Mouse (Mus musculus) embryo, embryonic 11 days (tissue): Measurements from ENCODE around the gene Aup1.

Source experiments
- DNase-seq: peaks from one replicate; pipeline ENCODE4 v3.0.0-alpha.2; 2015

Gene Aup1

GRCm38 (mm10) chr6:83031921-83032590 is 22.3 kb upstream of the Aup1 start:
- DNase-seq, result no peak

DNA sequence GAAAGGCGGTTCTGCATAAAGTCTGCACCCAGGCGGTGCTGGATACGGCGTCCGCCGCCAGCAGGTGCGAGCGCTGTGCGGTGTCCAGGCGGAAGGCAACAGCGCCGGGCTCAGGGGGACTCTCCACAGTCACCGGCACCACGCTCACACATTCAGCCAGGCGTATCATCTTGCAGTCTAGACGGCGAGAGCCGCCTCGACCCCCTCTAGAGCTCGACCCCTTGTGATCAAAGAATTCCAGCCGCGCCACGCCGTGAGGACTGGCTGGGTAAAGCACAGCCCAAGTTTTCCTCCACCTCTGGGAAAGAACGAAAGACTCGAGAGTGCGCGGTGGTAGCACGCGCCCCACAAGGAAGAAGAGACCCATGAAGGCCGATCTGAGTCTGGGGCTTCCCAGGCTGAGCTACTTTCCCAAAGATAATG is 21.5 kb upstream of the Aup1 start:
- peak; percentile 78 for DNase-seq

GRCm38 (mm10) chr6:83033249-83034185 is 20.8 kb upstream of the Aup1 start, which contains the start of the genes Dok1 and Loxl3:
Dok1 (minus strand) TSS chr6:83033471.
Loxl3 (plus strand) TSS chr6:83034173.
- DNase-seq, result peak; percentile 85

DNA sequence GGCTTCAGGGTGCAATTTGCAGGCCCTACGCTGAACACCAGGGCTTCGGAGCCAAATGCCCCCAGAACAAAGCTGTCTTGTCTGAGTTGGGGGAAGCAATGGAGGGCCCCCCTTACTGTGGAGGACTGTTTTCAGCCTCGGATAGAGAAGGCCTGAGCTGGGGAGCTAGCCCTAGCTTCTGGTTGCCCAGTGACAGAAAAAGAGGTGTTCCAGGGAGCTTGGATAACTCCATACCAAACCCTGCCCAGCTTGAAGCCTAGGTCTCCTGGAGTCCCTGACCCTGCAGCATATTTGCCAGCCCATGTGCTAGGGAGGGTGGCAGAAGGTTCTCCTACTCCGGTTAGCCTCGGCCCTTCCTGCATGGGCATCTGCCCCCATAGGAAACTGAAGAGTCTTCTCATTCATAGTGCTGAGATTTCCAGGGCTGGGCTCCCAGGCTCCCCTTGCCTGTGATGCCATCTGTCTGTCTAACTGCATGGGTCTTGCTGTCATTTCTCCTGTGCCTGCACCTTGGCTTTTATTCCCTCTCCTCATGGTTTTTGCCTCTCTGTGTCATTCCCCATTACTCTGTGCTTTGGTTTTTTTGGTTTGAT is 19.8 kb upstream of the Aup1 start:
- no peak for DNase-seq

- DNase-seq, result no peak
Measured at GRCm38 (mm10) chr6:83037188-83037587, 17.1 kb upstream of the Aup1 start.

DNA sequence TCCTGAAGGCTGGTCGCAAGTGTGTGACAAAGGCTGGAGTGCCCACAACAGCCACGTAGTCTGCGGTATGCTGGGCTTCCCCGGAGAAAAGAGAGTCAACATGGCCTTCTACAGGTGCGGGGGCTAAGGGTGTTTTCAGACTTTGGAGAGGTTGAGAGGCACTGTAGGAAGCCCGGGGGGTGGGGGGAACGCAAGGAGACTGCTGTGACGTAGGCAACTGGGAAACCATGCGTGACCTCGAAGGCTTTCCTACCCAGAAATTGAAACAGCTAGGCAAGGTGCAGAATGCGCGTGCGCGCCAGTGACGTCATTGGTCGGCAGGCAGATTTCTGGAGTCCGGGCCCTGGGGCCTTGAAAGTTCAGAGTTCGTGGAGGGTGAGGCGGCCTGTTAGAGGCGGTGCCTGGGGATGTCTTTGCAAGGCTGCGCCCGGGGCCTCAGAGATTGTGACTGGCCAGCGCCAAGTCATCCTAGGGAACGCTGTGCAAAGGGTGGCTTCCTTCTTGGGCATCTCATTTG is 15.8 kb upstream of the Aup1 start:
- peak; percentile 88 for DNase-seq

GRCm38 (mm10) chr6:83040601-83041000 is 13.7 kb upstream of the Aup1 start:
- DNase-seq, result no peak

GRCm38 (mm10) chr6:83043561-83043960 is 10.8 kb upstream of the Aup1 start:
- DNase-seq, result no peak

DNA sequence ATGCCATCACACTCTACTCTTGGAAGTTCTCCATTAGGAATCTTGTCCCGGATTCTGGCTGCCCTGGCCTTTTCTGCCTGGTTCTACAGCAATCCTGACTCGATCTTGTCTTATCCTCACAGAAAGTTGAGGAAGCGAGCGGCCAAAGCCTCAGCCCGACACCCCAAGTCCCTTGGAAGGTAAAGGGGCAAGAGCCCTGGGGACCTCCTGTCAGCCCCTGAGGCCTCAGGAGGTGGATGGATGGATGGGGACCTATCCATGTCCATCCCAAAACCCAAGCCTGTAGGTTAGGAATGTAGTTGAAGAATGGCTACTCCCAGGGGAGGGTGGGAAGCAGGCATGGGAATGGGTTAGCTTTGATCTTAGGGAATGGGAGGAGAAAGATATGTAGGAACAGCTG is 10.3 kb upstream of the Aup1 start:
- DNase-seq, result no peak

- no peak for DNase-seq
Measured at GRCm38 (mm10) chr6:83044742-83045141, 9.6 kb upstream of the Aup1 start.

DNA sequence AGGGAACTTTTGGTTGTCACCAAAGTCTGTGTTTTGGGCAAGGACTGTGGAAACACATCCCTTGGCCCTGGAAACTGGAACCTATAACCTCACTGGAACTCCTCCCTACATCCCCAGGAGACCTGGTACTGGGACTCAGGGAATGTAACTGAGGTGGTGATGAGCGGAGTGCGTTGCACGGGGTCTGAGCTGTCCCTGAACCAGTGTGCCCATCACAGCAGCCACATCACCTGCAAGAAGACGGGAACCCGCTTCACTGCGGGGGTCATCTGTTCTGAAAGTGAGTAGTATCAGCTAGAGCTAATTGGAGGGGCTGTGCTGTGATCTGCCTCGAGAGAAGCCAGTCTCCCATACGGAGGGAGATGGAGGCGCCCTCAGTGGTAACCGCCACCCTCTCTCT is 5.0 kb upstream of the Aup1 start:
- no peak for DNase-seq

- peak; percentile 62 for DNase-seq
Measured at GRCm38 (mm10) chr6:83053136-83053960, 973 bp upstream of the Aup1 start.

- peak; percentile 52 for DNase-seq
Measured at GRCm38 (mm10) chr6:83054871-83055431, 630 bp downstream of the Aup1 start, which contains the start of gene Htra2. Htra2 (minus strand) TSS chr6:83055273.

DNA sequence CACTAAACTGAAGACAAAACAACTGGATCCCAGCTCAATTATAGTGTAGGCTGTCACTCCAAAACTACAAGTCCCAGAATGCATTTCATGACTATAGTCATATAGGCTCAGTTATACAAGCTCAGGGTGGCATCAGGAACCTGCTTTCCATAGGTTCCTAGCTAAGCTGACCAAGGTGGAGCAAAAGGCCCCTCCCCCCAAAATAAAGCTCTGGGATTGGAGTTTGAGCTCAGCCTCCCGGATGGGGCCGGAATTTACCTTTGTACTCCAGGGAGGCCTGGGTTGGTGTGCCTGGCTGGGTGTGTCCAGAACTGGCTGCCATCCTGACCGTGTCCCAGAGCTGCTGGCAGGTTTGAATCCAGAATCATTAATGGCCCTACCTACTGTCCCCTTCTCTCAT is 3.5 kb downstream of the Aup1 start, which contains the start of gene Dqx1:
Dqx1 (plus strand) TSS at position 55 of the 400 bp plus-strand sequence.
- DNase-seq, result no peak

DNA sequence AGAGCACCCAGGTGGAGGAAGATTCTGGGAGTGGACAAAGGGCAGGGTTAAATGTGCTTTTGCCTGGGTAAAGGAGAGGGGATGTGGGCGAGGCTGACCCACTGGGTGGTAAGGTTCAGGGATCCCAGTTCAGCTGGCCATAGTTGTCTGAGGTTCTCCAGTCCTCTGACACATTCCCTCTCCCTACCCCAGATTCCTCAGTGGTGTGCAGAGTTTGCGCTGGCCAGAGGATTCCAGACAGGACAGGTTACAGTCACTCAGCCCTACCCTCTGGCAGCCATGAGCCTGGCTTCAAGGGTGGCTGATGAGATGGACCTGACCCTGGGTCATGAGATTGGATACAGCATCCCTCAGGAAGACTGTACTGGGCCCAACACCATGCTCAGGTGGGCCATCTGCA is 4.4 kb downstream of the Aup1 start:
- no peak for DNase-seq

DNA sequence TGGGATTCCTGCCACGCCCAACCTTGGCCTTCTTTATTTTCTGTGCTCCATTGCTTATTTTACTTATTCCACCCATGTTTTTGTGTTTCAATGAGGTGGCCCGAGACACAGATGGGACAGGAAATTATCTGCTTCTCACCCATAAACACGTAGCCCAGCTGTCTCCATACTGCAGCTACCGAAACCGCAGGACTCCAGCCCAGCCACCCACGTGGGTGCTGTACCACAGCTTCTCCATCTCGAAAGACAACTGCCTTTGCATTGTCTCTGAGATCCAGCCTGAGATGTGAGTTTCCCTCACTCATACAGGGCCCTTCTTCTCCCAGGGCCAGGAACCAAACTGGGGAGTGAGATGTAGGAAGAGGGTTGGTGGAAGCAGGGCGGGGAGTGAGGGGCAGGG is 11.7 kb downstream of the Aup1 start:
- no peak for DNase-seq

GRCm38 (mm10) chr6:83066441-83066840 is 12.1 kb downstream of the Aup1 start:
- no peak for DNase-seq

GRCm38 (mm10) chr6:83068221-83068620 is 13.9 kb downstream of the Aup1 start:
- DNase-seq, result no peak

- peak; percentile 31 for DNase-seq
Measured at GRCm38 (mm10) chr6:83068706-83069487, 14.6 kb downstream of the Aup1 start.

GRCm38 (mm10) chr6:83069488-83070246 is 15.3 kb downstream of the Aup1 start:
- no peak for DNase-seq

DNA sequence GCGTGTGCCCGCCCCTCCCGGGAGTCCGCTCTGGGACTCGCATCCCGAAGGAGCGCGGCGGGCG is 15.8 kb downstream of the Aup1 start, which contains the start of gene Tlx2:
Tlx2 (minus strand) TSS at position 47 of the 64 bp plus-strand sequence.
- no peak for DNase-seq
